Mouse (Mus musculus): ENCODE results near the gene Repin1. TPM values are rescaled to one million over a fixed set of nuclear protein-coding genes. Genes with fewer than 3 reads are reported as not detected.

Repin1 gene
- polyA plus RNA-seq, 1 experiment from 2014 or later: 37.4 TPM

GRCm38 (mm10) chr6:48642764-48643292 is 49.1 kb downstream of the Repin1 start:
- Histone ChIP-seq H3K27me3 (ENCODE audit: control insufficient read depth, insufficient read depth, low read length) (no peaks in the 10 kb centered on the region), H3K4me3 (replicated peaks; ENCODE audit: low read length) (no peak overlapping the region), H3K4me1 (replicated peaks; ENCODE audit: control insufficient read depth, insufficient read depth, low read length) (no peaks in the 10 kb centered on the region), H3K27ac (no peak overlapping the region), H3K36me3 (replicated peaks; ENCODE audit: control insufficient read depth, insufficient read depth) (no peaks in the 10 kb centered on the region), H3K4me2 (replicated peaks) (no peak overlapping the region), H3K9me3 (ENCODE audit: control insufficient read depth, low read length) (no peaks in the 10 kb centered on the region), H3K9ac (no peak overlapping the region)
- 22% methylated on average over 4 of the region's 4 CpGs for WGBS
- ATAC-seq (ENCODE audit: low FRiP score) (no peak), DNase-seq (ENCODE audit: low spot score) (peak; percentile 85)

GRCm38 (mm10) chr6:48645660-48646308 is 52.1 kb downstream of the Repin1 start:
- no peak overlapping the region for H3K4me2 ChIP-seq (replicated peaks)
- no peaks in the 10 kb centered on the region for H3K36me3 ChIP-seq (replicated peaks; ENCODE audit: control insufficient read depth, insufficient read depth)
- ATAC-seq (ENCODE audit: low FRiP score): peak; percentile 57; the same call in 1 of the 2 replicates
- no peaks in the 10 kb centered on the region for H3K4me1 ChIP-seq (replicated peaks; ENCODE audit: control insufficient read depth, insufficient read depth, low read length)
- peak; percentile 79 for DNase-seq (ENCODE audit: low spot score)
- H3K27me3 ChIP-seq (ENCODE audit: control insufficient read depth, insufficient read depth, low read length): no peaks in the 10 kb centered on the region
- H3K4me3 ChIP-seq (replicated peaks; ENCODE audit: low read length): no peak overlapping the region
- 15% methylated on average over 12 of the region's 12 CpGs for WGBS
- H3K27ac ChIP-seq: no peak overlapping the region
- no peak overlapping the region for H3K9ac ChIP-seq
- H3K9me3 ChIP-seq (ENCODE audit: control insufficient read depth, low read length): no peaks in the 10 kb centered on the region

GRCm38 (mm10) chr6:48646309-48646690 is 52.6 kb downstream of the Repin1 start:
- H3K4me1 ChIP-seq (replicated peaks; ENCODE audit: control insufficient read depth, insufficient read depth, low read length): no peaks in the 10 kb centered on the region
- H3K9me3 ChIP-seq (ENCODE audit: control insufficient read depth, low read length): no peaks in the 10 kb centered on the region
- no peaks in the 10 kb centered on the region for H3K36me3 ChIP-seq (replicated peaks; ENCODE audit: control insufficient read depth, insufficient read depth)
- no peak overlapping the region for H3K27ac ChIP-seq
- DNase-seq (ENCODE audit: low spot score): no peak
- H3K4me2 ChIP-seq (replicated peaks): no peak overlapping the region
- 88% methylated on average over 4 of the region's 4 CpGs for WGBS
- no peak for ATAC-seq (ENCODE audit: low FRiP score)
- H3K27me3 ChIP-seq (ENCODE audit: control insufficient read depth, insufficient read depth, low read length): no peaks in the 10 kb centered on the region
- no peak overlapping the region for H3K9ac ChIP-seq
- H3K4me3 ChIP-seq (replicated peaks; ENCODE audit: low read length): no peak overlapping the region

- Histone ChIP-seq H3K4me3 (replicated peaks; ENCODE audit: low read length) (no peak within 1 kb of the TSS), H3K9ac (no peak within 1 kb of the TSS), H3K36me3 (replicated peaks; ENCODE audit: control insufficient read depth, insufficient read depth) (no peaks in the 10 kb centered on the region), H3K4me1 (replicated peaks; ENCODE audit: control insufficient read depth, insufficient read depth, low read length) (no peaks in the 10 kb centered on the region), H3K4me2 (replicated peaks) (no peak within 1 kb of the TSS), H3K9me3 (ENCODE audit: control insufficient read depth, low read length) (no peaks in the 10 kb centered on the region), H3K27me3 (ENCODE audit: control insufficient read depth, insufficient read depth, low read length) (no peaks in the 10 kb centered on the region), H3K27ac (no peak within 1 kb of the TSS)
- WGBS: 47% methylated on average over 3 of the region's 3 CpGs
- ATAC-seq (ENCODE audit: low FRiP score) (no peak), DNase-seq (ENCODE audit: low spot score) (no peak)
Measured at GRCm38 (mm10) chr6:48646995-48647394, 53.3 kb downstream of the Repin1 start, which contains the start of gene Gimap8. Gimap8 (plus strand) TSS chr6:48647234.

- 90% methylated on average over 2 of the region's 2 CpGs for WGBS
- Histone ChIP-seq H3K27ac (no peak overlapping the region), H3K9ac (no peak overlapping the region), H3K27me3 (ENCODE audit: control insufficient read depth, insufficient read depth, low read length) (no peaks in the 10 kb centered on the region), H3K4me2 (replicated peaks) (no peak overlapping the region), H3K4me1 (replicated peaks; ENCODE audit: control insufficient read depth, insufficient read depth, low read length) (no peaks in the 10 kb centered on the region), H3K36me3 (replicated peaks; ENCODE audit: control insufficient read depth, insufficient read depth) (no peaks in the 10 kb centered on the region), H3K9me3 (ENCODE audit: control insufficient read depth, low read length) (no peaks in the 10 kb centered on the region), H3K4me3 (replicated peaks; ENCODE audit: low read length) (no peak overlapping the region)
- DNase-seq (ENCODE audit: low spot score): no peak
- ATAC-seq (ENCODE audit: low FRiP score): no peak
Measured at GRCm38 (mm10) chr6:48647611-48648010, 53.9 kb downstream of the Repin1 start.

Other genes with a start within 250 kb of the Repin1 start
- 24.8 and 24.9 TPM in 2 replicates for gene Krba1, start 198.3 kb upstream of the Repin1 start, polyA plus RNA-seq (2014; fragmentation: Nextera tagmentation; extraction: Ambion mirVana)
- 25.8 and 32.4 TPM in 2 replicates for gene Zfp467, start 148.1 kb upstream of the Repin1 start, polyA plus RNA-seq (2014; fragmentation: Nextera tagmentation; extraction: Ambion mirVana)
- gene Sspo, start 145.7 kb upstream of the Repin1 start, polyA plus RNA-seq (2014; fragmentation: Nextera tagmentation; extraction: Ambion mirVana): 0.20 and 0.35 TPM in 2 replicates
- gene Atp6v0e2, start 56.3 kb upstream of the Repin1 start, polyA plus RNA-seq (2014; fragmentation: Nextera tagmentation; extraction: Ambion mirVana): 230 and 241 TPM in 2 replicates
- gene Lrrc61, start 39.1 kb upstream of the Repin1 start, polyA plus RNA-seq (2014; fragmentation: Nextera tagmentation; extraction: Ambion mirVana): 18.2 and 20.8 TPM in 2 replicates
- 5.2 and 8.2 TPM in 2 replicates for gene Rarres2, start 21.1 kb upstream of the Repin1 start, polyA plus RNA-seq (2014; fragmentation: Nextera tagmentation; extraction: Ambion mirVana)
- not detected in 2 replicates for gene Gm45021, start 4.3 kb upstream of the Repin1 start, polyA plus RNA-seq (2014; fragmentation: Nextera tagmentation; extraction: Ambion mirVana)
- gene Gm44965, start 58 bp downstream of the Repin1 start, polyA plus RNA-seq (2014; fragmentation: Nextera tagmentation; extraction: Ambion mirVana): 0.74 and 0.78 TPM in 2 replicates
- 11.8 and 13.6 TPM in 2 replicates for gene Zfp775, start 8.2 kb downstream of the Repin1 start, polyA plus RNA-seq (2014; fragmentation: Nextera tagmentation; extraction: Ambion mirVana)
- gene AI854703, start 32.9 kb downstream of the Repin1 start, polyA plus RNA-seq (2014; fragmentation: Nextera tagmentation; extraction: Ambion mirVana): 23.1 and 25.7 TPM in 2 replicates
- 0.12 and 0.16 TPM in 2 replicates for gene Gimap8, start 53.4 kb downstream of the Repin1 start, polyA plus RNA-seq (2014; fragmentation: Nextera tagmentation; extraction: Ambion mirVana)
- gene Gimap9, start 82.2 kb downstream of the Repin1 start, polyA plus RNA-seq (2014; fragmentation: Nextera tagmentation; extraction: Ambion mirVana): 1.2 and 1.6 TPM in 2 replicates
- 1.5 and 1.9 TPM in 2 replicates for gene Gimap4, start 90.7 kb downstream of the Repin1 start, polyA plus RNA-seq (2014; fragmentation: Nextera tagmentation; extraction: Ambion mirVana)
- gene Gimap6, start 114.3 kb downstream of the Repin1 start, polyA plus RNA-seq (2014; fragmentation: Nextera tagmentation; extraction: Ambion mirVana): 7.2 and 8.7 TPM in 2 replicates
- 0.71 TPM in 1 of 2 replicates, not detected in the other for gene Gm28053, start 124.7 kb downstream of the Repin1 start, polyA plus RNA-seq (2014; fragmentation: Nextera tagmentation; extraction: Ambion mirVana)
- not detected in 2 replicates for gene Gimap7, start 124.7 kb downstream of the Repin1 start, polyA plus RNA-seq (2014; fragmentation: Nextera tagmentation; extraction: Ambion mirVana)
- gene Gimap1, start 145.2 kb downstream of the Repin1 start, polyA plus RNA-seq (2014; fragmentation: Nextera tagmentation; extraction: Ambion mirVana): 5.1 and 5.7 TPM in 2 replicates
- 1.7 and 2.1 TPM in 2 replicates for gene Gimap5, start 152.3 kb downstream of the Repin1 start, polyA plus RNA-seq (2014; fragmentation: Nextera tagmentation; extraction: Ambion mirVana)
- gene Gimap3, start 177.0 kb downstream of the Repin1 start, polyA plus RNA-seq (2014; fragmentation: Nextera tagmentation; extraction: Ambion mirVana): not detected in 2 replicates
- 24.0 and 31.3 TPM in 2 replicates for gene Tmem176a, start 247.0 kb downstream of the Repin1 start, polyA plus RNA-seq (2014; fragmentation: Nextera tagmentation; extraction: Ambion mirVana)
- 115 and 123 TPM in 2 replicates for gene Tmem176b, start 247.6 kb downstream of the Repin1 start, polyA plus RNA-seq (2014; fragmentation: Nextera tagmentation; extraction: Ambion mirVana)